Mouse (Mus musculus) liver, adult (tissue): ENCODE results near the gene Gadd45b.

Source experiments
- GATA4 ChIP-seq: IDR thresholded peaks from 2 replicates; pipeline ENCODE4 v1.6.1; 2014; ENCODE audit warnings: mild to moderate bottlenecking, low read length; ENCODE audit not compliant: insufficient replicate concordance

Gadd45b gene

DNA sequence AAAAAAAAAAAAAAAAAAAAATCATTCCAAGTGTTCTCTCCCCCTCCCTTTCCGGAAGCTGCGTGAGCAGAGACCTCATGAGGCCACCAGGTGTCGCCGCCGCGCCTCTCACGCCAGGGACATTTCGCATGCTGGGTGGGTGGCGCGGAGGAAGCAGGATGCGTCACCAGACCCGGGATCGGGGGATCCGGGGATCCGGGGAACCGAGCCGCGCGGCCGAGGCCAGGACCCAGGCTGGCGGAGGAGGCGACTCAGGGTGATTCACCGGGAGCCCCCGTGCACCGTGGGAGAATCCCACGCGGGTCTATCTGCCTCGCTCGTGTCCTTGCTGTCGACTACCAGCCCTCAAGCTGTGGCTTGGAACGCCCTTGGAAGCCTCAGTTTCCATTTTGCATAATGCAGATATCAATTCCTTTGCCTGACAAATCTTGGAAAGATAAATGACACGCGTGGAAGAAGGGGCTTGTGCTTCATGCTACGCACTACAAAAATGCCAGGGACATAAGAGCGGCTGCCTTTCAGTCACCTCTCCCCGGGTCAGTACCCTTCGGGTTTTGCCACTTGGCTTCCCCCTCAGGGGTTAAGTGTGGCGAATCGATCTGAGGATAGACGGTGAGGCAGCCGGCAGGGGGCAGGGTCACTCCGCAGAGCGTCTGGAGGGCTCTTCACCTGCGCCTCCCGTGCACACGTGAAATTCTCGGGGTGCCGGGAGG, 1.1 kb upstream of the Gadd45b start:
- peak; percentile 12; the same call in 1 of the 2 replicates for TF ChIP-seq GATA4

DNA sequence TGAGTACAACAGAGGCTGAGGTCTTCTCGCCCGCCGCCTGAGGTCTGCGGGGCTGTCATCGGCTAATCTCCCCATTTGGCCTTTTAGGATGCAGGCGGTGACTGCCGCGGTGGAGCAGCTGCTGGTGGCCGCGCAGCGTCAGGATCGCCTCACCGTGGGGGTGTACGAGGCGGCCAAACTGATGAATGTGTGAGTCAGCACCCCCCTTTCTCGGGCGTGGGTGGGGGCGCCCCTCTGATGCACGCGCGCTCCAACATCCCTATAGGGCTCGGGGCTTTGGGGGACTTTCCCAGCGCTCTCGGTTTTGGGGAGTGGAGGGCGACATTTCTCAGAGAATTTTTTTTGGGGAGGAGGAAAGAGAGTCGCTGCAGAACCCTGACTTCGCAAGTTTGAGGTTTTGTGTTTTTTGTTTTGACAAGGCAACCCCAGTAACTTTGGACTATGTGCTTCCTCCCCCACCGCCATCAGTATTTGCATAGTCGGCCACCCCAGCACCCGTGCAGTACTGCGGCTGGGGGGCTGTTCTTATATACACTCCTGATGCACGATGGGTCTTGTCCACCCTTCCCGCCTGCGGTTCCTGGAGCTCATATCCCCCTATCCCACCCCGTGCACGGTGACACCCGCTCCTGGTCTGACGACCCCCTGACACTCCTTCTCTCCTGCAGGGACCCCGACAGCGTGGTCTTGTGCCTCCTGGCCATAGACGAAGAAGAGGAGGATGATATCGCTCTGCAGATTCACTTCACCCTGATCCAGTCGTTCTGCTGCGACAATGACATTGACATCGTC, 684 bp downstream of the Gadd45b start:
- no peak for TF ChIP-seq GATA4

DNA sequence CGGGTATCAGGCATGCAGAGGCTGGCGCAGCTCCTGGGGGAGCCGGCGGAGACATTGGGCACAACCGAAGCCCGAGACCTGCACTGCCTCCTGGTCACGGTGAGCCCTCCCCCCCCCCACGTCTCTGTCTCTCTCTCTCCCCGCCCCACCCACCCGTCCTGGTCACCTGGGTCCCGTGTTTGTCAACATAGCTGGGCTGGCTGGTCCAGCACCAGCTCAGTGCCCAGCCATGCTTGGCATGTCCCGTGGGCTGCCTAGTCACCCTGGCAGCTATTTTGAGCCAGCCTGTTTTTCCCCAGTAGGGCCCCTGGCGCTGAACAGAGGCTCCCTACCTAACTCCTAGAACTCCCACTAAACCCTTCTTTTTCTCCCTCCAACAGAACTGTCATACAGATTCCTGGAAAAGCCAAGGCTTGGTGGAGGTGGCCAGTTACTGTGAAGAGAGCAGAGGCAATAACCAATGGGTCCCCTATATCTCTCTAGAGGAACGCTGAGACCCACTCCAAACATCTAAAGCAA, 1.3 kb downstream of the Gadd45b start:
- TF ChIP-seq GATA4 = no peak

DNA sequence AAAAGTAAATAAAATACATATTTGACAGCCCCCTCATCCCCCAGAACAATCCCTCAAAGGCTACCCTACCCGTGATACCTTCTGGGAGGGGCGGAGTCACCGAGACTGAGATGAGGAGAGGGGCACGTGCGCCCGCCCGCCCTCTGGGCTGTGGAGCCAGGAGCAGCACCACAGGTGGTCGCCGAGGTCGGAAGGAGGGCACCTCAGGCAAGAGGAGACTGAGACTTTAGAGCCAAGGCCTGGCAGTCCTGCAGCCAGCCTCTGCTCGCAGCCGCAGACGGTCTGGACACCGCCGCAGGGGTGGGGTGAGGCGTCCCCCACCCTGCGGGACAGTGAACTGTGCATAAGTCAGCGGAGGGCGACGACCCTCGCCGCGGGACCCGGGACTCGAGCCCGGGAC, 1.8 kb downstream of the Gadd45b start:
- TF ChIP-seq GATA4 = no peak

GRCm38 (mm10) chr10:80932206-80932605, 2.3 kb downstream of the Gadd45b start:
- TF ChIP-seq GATA4 = no peak

DNA sequence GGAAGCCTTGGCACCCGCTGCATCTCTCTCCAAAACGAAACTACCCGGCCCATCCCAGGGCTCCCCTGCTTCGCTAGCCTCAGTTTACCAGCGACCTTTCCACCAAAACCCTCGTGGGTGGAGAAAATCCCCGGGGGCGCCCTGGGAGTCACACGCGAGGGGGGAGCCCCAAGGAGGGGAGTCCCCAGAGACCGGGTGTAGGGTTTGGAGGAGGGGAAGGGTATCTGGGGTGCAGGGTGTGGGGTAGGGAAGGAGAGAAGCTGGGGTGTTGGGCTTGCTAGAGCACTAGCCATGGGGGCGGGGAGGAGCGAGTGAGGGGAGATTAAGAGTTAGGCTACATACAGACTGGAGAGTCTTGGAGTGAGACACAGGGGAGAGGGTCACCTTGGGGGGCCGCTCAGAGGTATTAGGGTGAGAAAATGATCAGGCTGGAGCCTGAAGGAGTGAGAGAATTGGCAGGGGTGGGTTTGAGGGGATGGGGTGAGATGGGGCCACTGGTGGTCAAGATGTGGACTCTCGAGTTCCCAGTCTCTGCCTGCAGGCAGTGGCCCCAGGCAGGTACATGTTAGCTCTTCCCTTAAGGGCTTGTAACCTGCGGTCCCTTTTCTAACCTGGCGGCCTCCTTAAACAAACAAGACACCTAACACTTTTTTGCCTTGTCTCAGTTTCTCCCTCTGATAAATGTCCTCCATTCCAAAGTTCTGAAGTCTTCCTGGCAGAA, 3.0 kb downstream of the Gadd45b start:
- no peak for TF ChIP-seq GATA4

DNA sequence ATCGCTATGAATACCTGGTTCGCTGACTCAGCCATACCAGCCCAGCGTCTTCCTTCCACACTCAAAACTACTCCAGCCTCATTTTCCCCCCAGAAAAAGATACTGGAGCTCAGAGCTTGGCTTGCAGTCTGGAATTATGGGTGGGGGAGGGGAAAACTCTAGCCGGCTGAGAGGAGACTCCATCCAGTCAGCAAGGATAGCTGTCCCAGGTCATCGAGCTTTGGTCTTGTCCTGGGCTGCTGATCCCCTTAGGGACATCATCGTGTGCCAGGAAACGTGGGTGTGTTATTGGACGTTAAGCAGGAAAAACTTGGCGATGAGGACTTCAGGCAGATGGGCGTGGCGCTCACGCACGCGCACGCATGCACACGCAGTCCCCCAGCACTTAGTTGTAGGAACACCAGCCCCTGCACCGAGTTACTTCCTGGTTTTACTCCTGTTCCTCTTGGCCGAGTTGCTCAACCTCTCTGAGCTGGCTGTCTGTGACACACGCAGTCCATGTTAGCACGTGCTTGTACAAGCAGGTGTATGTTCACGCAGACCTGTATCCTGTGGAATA, 3.6 kb downstream of the Gadd45b start:
- TF ChIP-seq GATA4 = no peak

- no peak for TF ChIP-seq GATA4
Measured at GRCm38 (mm10) chr10:80934136-80934985, 4.5 kb downstream of the Gadd45b start.

GRCm38 (mm10) chr10:80935241-80935640, 5.4 kb downstream of the Gadd45b start:
- no peak for TF ChIP-seq GATA4

GRCm38 (mm10) chr10:80935698-80936097, 5.8 kb downstream of the Gadd45b start:
- no peak for TF ChIP-seq GATA4

GRCm38 (mm10) chr10:80936135-80936809, 6.4 kb downstream of the Gadd45b start:
- TF ChIP-seq GATA4 = no peak

GRCm38 (mm10) chr10:80936810-80937164, 6.9 kb downstream of the Gadd45b start:
- no peak for TF ChIP-seq GATA4

- TF ChIP-seq GATA4 = no peak
Measured at GRCm38 (mm10) chr10:80937646-80938045, 7.8 kb downstream of the Gadd45b start.

GRCm38 (mm10) chr10:80938831-80939550, 9.1 kb downstream of the Gadd45b start:
- TF ChIP-seq GATA4 = no peak

DNA sequence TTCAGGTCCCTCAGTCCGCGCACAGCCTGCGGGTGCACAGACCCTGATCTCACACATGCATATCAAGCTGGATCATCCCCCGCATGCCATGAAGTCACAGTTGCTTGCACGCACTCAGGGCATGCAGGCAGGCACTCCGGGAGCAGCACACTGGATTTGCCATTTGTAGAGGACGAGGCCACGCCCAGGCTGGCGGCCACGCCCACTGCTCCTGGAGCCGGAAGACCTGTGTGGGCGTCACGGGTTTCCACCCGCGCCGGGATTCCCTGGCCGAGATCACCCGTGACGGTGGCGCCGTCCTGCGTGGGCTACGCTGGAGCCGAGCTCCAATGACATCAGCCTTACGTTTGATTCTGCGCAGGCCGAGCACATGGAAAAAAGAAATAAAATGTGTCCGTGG, 9.8 kb downstream of the Gadd45b start:
- no peak for TF ChIP-seq GATA4
